Mouse (Mus musculus) stomach, embryonic 15.5 days (tissue): ENCODE measurements around the gene Lama2. TPM values are rescaled to one million over a fixed set of nuclear protein-coding genes. Genes with fewer than 3 reads are reported as not detected.

Experiments used
- ATAC-seq: fragments of 200-750 bp; cut with Nextera tagmentation; 2 replicates; pipeline ENCODE4 v1.8.0; 2017; ENCODE audit warnings: low read depth, moderate number of reproducible peaks, moderate TSS enrichment; ENCODE audit not compliant: insufficient read depth, low FRiP score
- H3K27ac ChIP-seq: fragments of 300-500 bp; sonication (generic); 2 replicates; pipeline ENCODE4 v1.5.1; 2015; ENCODE audit warnings: mild to moderate bottlenecking, inconsistent platforms
- H3K27me3 ChIP-seq: fragments of 300-500 bp; sonication (generic); replicated peaks from 2 replicates; pipeline ENCODE4 v1.6.1; 2015; ENCODE audit warnings: inconsistent platforms
- H3K36me3 ChIP-seq: fragments of 300-500 bp; sonication (generic); 2 replicates; pipeline ENCODE4 v1.6.1; 2015; ENCODE audit warnings: inconsistent platforms
- H3K4me1 ChIP-seq: fragments of 300-500 bp; sonication (generic); 2 replicates; pipeline ENCODE4 v1.6.1; 2015; ENCODE audit warnings: inconsistent platforms
- H3K4me2 ChIP-seq: fragments of 300-500 bp; sonication (generic); 2 replicates; pipeline ENCODE4 v1.6.1; 2015; ENCODE audit warnings: mild to moderate bottlenecking, inconsistent platforms
- H3K4me3 ChIP-seq: fragments of 300-500 bp; sonication (generic); replicated peaks from 2 replicates; pipeline ENCODE4 v1.5.1; 2015; ENCODE audit warnings: inconsistent platforms
- H3K9ac ChIP-seq: fragments of 300-500 bp; sonication (generic); 2 replicates; pipeline ENCODE4 v1.6.1; 2015; ENCODE audit warnings: inconsistent platforms
- H3K9me3 ChIP-seq: fragments of 300-500 bp; sonication (generic); 2 replicates; pipeline ENCODE4 v1.6.1; 2016; ENCODE audit warnings: inconsistent platforms
- WGBS: fragments of 180-500 bp; shearing (Covaris S2); methylation state at CpG from one replicate; pipeline ENCODE4 v1.1.7; 2015; 5-methylcytosine and 5-hydroxymethylcytosine counted together
- polyA plus RNA-seq: library from polyadenylated mRNA; unstranded; fragments of >200 nt; fragmentation: Nextera tagmentation; extraction: Ambion mirVana; gene quantifications from 2 replicates; pipeline ENCODE4 v1.2.1, GENCODE M21; 2015

Lama2 gene
- 15.0 and 15.5 TPM in 2 replicates for polyA plus RNA-seq

DNA sequence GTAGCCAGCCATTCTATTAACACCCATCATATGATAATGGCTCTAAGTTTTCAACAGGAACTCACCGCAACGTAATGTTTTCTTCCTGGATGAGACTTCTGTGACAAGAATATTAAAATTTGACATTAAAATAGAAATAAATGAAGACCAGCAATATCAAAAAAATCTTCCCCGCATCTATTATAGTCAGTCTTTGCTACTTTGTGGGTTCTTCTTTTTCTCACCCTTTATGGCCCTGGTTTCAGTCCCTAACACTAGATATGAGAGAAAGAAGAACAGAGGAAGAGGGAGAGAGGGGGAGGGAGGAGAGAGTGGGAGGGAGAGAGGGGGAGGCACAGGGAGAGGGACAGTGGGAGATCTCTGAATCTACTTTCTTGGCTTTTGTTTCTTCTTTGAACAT is at the start of gene Lama2:
Gene Lama2 (minus strand): TSS at position 101 of the 400 bp plus-strand sequence.
- Histone ChIP-seq H3K9me3 (no peaks in the 10 kb centered on the region), H3K36me3 (no peaks in the 10 kb centered on the region), H3K4me3 (no peak within 1 kb of the TSS), H3K27me3 (no peaks in the 10 kb centered on the region), H3K27ac (no peak within 1 kb of the TSS), H3K4me2 (no peak within 1 kb of the TSS), H3K9ac (no peak within 1 kb of the TSS), H3K4me1 (no peaks in the 10 kb centered on the region)
- WGBS: 93% methylated on average over 3 of the region's 3 CpGs
- ATAC-seq: no peak

DNA sequence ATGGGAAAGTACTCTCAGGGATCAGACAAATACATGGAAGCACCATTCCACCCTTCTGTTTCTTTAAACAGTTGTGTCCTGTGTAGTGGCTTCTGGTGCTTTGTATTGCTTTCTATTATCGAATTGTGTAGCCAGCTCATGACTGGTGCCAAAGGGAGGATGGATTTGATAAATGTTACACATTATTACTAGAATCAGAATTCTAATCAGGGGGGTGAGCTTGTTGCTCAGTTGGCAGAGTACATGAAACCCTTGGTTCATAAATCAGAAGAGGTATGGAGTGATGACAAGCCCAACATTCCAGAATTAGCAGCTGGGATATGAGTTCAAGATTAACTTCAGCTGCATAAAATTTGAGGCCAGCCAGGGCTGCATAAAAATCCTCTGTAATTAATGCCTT is 44.8 kb upstream of the Lama2 start:
- H3K9me3 ChIP-seq: no peaks in the 10 kb centered on the region
- H3K4me3 ChIP-seq: no peak overlapping the region
- H3K27me3 ChIP-seq: no peaks in the 10 kb centered on the region
- no peak overlapping the region for H3K27ac ChIP-seq
- no peaks in the 10 kb centered on the region for H3K36me3 ChIP-seq
- WGBS: 76% methylated on average over 1 of the region's 1 CpGs
- ATAC-seq: no peak
- no peaks in the 10 kb centered on the region for H3K4me1 ChIP-seq
- no peak overlapping the region for H3K9ac ChIP-seq
- H3K4me2 ChIP-seq: no peak overlapping the region

DNA sequence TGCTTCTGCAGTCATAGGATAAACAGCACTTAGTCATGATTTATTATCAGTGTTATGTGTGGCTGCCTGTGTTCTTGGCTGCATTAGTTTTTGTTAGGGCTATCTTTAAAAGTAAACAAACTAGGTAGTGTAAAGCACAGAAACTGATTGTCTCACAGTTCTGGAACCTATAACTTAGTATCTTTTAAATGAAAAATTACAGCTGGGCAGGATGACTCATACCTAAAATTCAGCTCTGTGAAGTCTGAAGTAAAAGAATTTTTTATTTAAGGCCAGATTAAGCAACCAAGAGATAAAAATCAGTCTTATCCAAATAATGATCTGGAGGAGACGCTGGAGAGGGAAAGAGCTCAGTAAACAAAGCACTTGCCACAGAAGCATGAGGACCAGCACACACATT is 43.8 kb upstream of the Lama2 start:
- no peak overlapping the region for H3K27ac ChIP-seq
- no peak for ATAC-seq
- H3K9me3 ChIP-seq: no peaks in the 10 kb centered on the region
- H3K4me3 ChIP-seq: no peak overlapping the region
- H3K9ac ChIP-seq: no peak overlapping the region
- H3K27me3 ChIP-seq: no peaks in the 10 kb centered on the region
- H3K36me3 ChIP-seq: no peaks in the 10 kb centered on the region
- WGBS: 13% methylated on average over 1 of the region's 1 CpGs
- H3K4me2 ChIP-seq: no peak overlapping the region
- H3K4me1 ChIP-seq: no peaks in the 10 kb centered on the region

DNA sequence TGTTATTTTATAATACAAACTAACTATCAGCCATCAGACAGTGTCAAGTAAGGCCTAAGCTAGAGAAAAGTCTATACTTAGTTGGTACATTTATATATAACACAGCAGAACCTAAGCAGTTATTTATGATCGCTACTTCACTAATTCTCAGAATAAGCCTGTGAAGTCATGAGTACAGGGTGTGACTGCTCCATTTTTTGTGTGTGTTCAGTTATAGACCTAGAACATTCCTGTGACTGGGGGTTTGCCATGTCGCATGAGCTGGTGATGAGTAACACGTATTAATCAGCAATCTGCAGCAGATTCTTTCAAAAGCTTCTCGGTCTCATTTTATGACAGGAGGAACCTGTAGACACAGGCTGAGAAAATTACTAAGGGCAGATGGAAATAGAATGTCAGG is 34.6 kb upstream of the Lama2 start:
- 82% methylated on average over 4 of the region's 4 CpGs for WGBS

DNA sequence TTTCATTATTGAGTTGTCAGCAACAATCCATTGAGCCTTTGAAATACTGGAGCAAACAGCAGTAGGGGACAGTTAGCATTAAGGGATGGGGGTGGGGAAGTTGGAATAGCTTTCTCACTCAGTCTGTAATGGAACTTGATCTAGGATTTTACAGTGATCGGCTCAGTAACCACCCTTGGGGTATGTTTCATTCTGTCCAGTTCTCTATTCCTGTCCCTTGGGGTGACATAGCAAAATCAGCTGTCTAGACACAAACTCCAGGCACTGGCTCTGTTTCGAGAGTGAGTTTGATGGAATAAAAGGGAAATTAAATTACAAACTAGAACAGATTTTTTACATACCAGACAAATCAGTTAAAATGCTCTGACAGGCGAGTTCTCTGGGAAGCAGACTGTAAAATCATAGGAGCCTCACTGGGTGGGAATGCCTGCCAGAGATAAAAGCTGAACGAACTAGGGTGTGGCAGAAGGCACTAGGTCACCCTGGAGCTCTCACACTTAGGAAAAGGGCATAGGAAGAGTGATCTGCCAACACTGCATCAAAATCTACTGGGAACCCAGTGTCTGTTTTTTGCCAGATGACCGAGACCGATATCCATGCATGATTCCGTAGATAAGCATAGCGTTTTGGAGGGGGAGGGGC is 33.3 kb upstream of the Lama2 start:
- ATAC-seq: no peak
- H3K36me3 ChIP-seq: no peaks in the 10 kb centered on the region
- H3K9ac ChIP-seq: no peak overlapping the region
- no peak overlapping the region; the same call in 1 of the 2 replicates for H3K4me2 ChIP-seq
- H3K4me3 ChIP-seq: no peak overlapping the region
- H3K4me1 ChIP-seq: no peaks in the 10 kb centered on the region
- no peaks in the 10 kb centered on the region for H3K9me3 ChIP-seq
- no peaks in the 10 kb centered on the region for H3K27me3 ChIP-seq
- WGBS: 60% methylated on average over 8 of the region's 8 CpGs
- no peak overlapping the region for H3K27ac ChIP-seq

More for the DNA sequence above, 34.6 kb upstream of the Lama2 start:
- no peak overlapping the region for H3K27ac ChIP-seq
- no peaks in the 10 kb centered on the region for H3K9me3 ChIP-seq
- no peak overlapping the region for H3K4me3 ChIP-seq
- no peaks in the 10 kb centered on the region for H3K27me3 ChIP-seq
- ATAC-seq: no peak
- no peaks in the 10 kb centered on the region for H3K4me1 ChIP-seq
- no peak overlapping the region for H3K4me2 ChIP-seq
- H3K9ac ChIP-seq: no peak overlapping the region
- no peaks in the 10 kb centered on the region for H3K36me3 ChIP-seq

DNA sequence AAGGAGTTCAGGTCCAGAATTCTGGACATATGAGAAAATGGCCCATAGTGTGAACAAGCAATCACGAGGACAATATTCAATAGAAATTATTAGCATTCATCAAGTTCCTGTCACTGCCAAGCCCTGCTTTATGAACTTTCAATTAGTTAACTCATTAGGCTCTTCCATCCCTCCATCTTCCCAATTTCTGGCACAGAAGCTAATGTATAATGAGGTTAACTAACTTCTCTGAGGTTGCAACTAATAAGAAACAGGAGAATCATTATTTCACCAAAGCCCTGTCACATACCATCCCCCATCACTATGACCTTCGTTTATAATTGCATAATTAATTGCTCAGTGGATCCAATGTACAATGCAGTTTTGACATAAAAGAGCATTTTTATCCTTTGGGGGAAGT is 16.2 kb upstream of the Lama2 start:
- H3K9me3 ChIP-seq: no peaks in the 10 kb centered on the region
- H3K27me3 ChIP-seq: no peaks in the 10 kb centered on the region
- H3K36me3 ChIP-seq: no peaks in the 10 kb centered on the region
- no peak overlapping the region for H3K9ac ChIP-seq
- H3K27ac ChIP-seq: no peak overlapping the region
- H3K4me1 ChIP-seq: no peaks in the 10 kb centered on the region
- 63% methylated on average over 2 of the region's 2 CpGs for WGBS
- no peak for ATAC-seq
- H3K4me3 ChIP-seq: no peak overlapping the region
- H3K4me2 ChIP-seq: no peak overlapping the region

DNA sequence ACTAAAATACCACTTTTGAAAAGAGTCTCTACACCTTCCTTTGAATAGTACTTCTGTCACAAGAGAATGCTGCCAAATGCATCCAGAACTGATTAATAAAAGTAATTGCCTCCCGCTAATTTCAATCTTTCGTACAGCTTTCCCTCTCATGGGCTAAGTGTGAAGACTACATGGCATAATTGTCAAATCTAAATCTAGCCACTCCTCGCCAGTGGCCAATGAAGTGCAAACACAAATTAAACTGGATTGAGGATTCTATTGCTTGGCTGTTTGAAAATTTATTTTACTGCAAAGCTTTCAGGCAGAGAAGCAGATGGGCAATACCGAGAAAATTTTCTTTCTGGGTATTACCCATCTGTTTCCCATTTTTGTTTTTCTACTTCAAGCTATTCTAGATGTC is 11.4 kb upstream of the Lama2 start:
- Histone ChIP-seq H3K4me2 (no peak overlapping the region), H3K4me3 (no peak overlapping the region), H3K27ac (no peak overlapping the region), H3K27me3 (no peaks in the 10 kb centered on the region), H3K9ac (no peak overlapping the region), H3K9me3 (no peaks in the 10 kb centered on the region), H3K36me3 (no peaks in the 10 kb centered on the region), H3K4me1 (no peaks in the 10 kb centered on the region)
- 88% methylated on average over 4 of the region's 4 CpGs for WGBS
- ATAC-seq: no peak

DNA sequence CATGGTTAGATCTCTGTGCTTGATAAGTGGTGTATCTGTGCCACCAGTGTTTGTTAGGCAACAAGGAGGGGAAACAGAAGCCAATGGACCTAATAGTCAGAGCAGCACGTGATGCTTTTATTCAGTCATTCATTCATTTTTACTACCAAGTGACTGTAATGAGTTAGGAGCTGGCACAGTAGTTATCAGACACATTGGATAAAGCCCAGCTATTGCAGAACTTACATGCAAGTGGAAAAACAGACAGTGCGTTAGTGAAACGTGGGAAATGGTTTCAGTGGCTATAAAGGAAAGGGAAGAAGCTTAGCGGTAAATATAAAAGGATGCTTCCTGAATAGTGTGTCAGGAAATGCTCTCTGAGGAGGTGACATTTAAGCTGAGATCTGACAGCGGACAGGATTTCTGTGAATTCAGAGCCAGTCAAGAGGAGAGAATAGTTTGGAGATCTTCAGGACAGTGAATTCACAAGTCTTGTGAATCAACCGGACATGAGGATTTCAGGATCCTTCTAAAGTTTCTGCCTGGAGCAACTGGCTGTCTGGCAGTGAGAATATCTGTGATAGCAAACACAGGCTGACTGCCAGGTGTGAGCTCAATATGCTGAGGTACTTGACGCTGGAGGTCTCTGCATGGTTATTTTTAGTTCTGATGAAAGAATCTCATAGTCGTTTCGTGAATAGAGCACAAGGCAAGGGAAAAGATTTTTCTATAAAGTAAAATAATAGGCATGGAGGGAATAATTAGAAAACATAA is 2.3 kb upstream of the Lama2 start:
- no peaks in the 10 kb centered on the region for H3K36me3 ChIP-seq
- H3K4me3 ChIP-seq: no peak overlapping the region
- H3K27ac ChIP-seq: no peak overlapping the region
- no peaks in the 10 kb centered on the region for H3K27me3 ChIP-seq
- H3K4me1 ChIP-seq: no peaks in the 10 kb centered on the region
- ATAC-seq: no peak
- H3K9ac ChIP-seq: no peak overlapping the region
- H3K9me3 ChIP-seq: no peaks in the 10 kb centered on the region
- 72% methylated on average over 9 of the region's 9 CpGs for WGBS
- no peak overlapping the region for H3K4me2 ChIP-seq

DNA sequence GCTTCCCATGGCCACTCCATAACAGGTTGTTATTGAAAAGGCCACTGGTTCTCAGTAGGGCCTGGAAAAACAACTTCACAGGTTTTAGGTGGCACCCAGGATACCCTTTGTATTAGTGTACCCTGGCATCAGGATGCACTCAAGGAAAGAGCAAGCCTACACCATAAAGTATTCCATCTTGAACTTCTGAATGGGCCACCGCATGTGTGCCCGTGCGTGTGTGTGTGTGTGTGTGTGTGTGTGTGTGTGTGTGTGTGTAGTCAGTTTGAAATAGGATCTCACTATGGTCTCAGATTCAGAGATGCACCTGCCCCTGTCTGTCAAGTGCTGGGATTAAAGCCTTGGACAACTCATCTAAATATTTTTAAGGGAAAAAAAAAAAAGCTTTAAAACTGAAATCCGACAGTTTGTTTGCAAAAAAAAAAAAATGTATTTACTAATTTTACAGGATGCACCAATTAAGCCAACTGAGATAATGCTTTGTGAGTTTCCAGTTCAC is 2.0 kb downstream of the Lama2 start:
- H3K4me3 ChIP-seq: no peak overlapping the region
- no peak overlapping the region for H3K4me2 ChIP-seq
- H3K27ac ChIP-seq: no peak overlapping the region
- no peak overlapping the region for H3K9ac ChIP-seq
- no peaks in the 10 kb centered on the region for H3K36me3 ChIP-seq
- no peak for ATAC-seq
- H3K4me1 ChIP-seq: no peaks in the 10 kb centered on the region
- H3K27me3 ChIP-seq: no peaks in the 10 kb centered on the region
- WGBS: 83% methylated on average over 4 of the region's 4 CpGs
- H3K9me3 ChIP-seq: no peaks in the 10 kb centered on the region

DNA sequence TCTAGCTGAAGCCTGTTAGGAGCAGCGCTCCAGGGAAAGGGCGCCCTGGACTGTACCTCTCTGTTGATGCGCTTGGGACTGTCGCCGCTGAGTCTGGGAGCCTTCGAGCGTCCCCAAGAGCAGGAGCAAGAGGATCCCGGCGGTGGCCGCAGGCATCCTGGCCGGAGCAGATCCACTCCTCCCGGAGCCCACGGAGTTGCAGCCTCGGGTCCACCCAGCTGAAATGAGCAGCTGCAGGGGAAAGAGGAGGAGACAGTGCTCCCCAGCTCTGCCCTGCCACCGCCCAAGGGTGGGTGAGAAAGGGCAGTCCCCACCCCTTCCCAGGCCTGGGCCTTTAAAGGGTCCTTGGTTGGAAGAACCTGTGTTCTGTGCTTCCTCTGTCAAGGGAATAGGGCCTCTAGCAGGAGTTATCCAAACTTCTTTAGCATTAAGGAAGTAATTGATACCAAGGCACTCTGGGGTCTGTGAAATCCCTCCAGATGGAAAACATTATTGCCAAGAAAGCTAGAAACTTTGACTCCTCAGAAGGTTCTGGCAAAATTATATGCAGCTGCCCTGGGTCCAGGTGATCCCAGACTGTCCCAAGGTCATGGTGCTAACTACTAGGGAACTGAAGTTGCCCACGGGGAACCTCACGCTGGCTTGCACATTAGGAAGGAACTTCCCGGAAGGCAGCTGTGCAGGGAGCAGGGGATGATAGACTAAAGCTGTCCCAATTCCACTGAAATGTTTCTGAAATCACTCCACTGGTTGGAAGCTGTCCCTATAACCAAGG is 2.7 kb downstream of the Lama2 start:
- Histone ChIP-seq H3K36me3 (no peaks in the 10 kb centered on the region), H3K9ac (peak overlapping the region; percentile 39), H3K4me1 (no peaks in the 10 kb centered on the region), H3K27ac (peak overlapping the region; percentile 78), H3K9me3 (no peaks in the 10 kb centered on the region), H3K27me3 (no peaks in the 10 kb centered on the region), H3K4me3 (peak overlapping the region; percentile 50), H3K4me2 (peak overlapping the region; percentile 61)
- WGBS: 13% methylated on average over 18 of the region's 18 CpGs
- peak; percentile 65; the same call in 1 of the 2 replicates for ATAC-seq

DNA sequence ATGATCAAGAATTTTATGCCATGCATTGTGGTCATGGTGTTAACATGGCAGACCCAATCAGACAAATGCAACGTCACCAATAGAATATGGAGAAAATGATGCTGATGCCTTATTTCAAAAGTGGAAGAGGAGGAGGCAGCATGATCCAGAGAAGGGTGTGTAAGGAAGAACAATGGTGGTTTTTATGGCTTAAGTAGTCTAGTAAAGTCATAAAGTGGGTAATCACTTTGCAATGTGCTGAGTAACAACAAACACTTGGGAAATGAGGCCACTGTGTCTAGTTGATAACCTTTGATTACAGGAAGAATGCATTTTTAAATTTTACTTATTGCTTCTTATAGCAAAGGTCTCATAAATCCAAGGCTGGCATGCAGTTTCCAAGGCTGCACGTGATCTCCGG is 23.9 kb downstream of the Lama2 start:
- no peaks in the 10 kb centered on the region for H3K4me1 ChIP-seq
- no peak overlapping the region for H3K4me3 ChIP-seq
- no peak overlapping the region for H3K9ac ChIP-seq
- no peak for ATAC-seq
- WGBS: 91% methylated on average over 3 of the region's 3 CpGs
- H3K27me3 ChIP-seq: no peaks in the 10 kb centered on the region
- no peak overlapping the region for H3K4me2 ChIP-seq
- H3K9me3 ChIP-seq: no peaks in the 10 kb centered on the region
- H3K36me3 ChIP-seq: no peaks in the 10 kb centered on the region
- no peak overlapping the region for H3K27ac ChIP-seq

DNA sequence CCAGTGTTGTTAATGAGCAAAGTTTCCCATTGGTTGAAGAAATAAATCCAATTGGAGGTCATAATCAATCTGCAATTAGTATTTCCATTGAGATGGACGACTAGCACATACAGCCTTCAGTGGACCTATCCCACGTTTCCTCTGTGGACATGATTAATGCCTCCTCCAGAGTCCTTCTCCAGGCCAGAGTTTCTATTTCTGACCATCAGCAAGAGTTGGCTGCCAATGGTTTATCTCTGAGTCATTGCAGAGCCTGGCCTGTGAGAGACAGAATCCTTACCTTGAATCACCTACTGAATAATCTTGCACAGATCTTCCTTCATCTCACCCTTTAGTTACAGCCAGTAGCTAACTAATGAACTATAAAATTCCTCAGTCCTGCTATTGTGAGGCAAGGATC is 86.3 kb downstream of the Lama2 start:
- no peak overlapping the region for H3K4me2 ChIP-seq
- H3K9me3 ChIP-seq: no peaks in the 10 kb centered on the region
- no peaks in the 10 kb centered on the region for H3K27me3 ChIP-seq
- 59% methylated on average over 2 of the region's 2 CpGs for WGBS
- no peaks in the 10 kb centered on the region for H3K36me3 ChIP-seq
- no peak overlapping the region for H3K9ac ChIP-seq
- H3K27ac ChIP-seq: no peak overlapping the region
- ATAC-seq: no peak
- no peak overlapping the region for H3K4me3 ChIP-seq
- no peaks in the 10 kb centered on the region for H3K4me1 ChIP-seq
